Mouse (Mus musculus) hindbrain, embryonic 11.5 days (tissue): Measurements from ENCODE around the gene Iqcd. TPM values are rescaled to one million over a fixed set of nuclear protein-coding genes. Genes with fewer than 3 reads are reported as not detected.
A peak's percentile ranks its signal among the peaks of the same experiment; 100 is the strongest.

Experiments
- ATAC-seq: fragments of 200-750 bp; cut with Nextera tagmentation; 2 replicates; pipeline ENCODE4 v1.8.0; 2017; ENCODE audit warnings: mild to moderate bottlenecking, moderate TSS enrichment, moderate library complexity; ENCODE audit not compliant: low FRiP score
- DNase-seq: peaks from one replicate; pipeline ENCODE4 v3.0.0-alpha.2; 2015; ENCODE audit warnings: low spot score
- H3K27ac ChIP-seq: fragments of 300-500 bp; sonication (generic); 2 replicates; pipeline ENCODE4 v1.5.1; 2014; ENCODE audit warnings: mild to moderate bottlenecking, low read depth, low read length
- H3K27me3 ChIP-seq: fragments of 300-500 bp; sonication (generic); 2 replicates; pipeline ENCODE4 v1.6.1; 2014; ENCODE audit warnings: mild to moderate bottlenecking, low read length, moderate library complexity, mixed read lengths; ENCODE audit not compliant: control insufficient read depth, insufficient read depth
- H3K36me3 ChIP-seq: fragments of 300-500 bp; sonication (generic); 2 replicates; pipeline ENCODE4 v1.6.1; 2014; ENCODE audit warnings: mild to moderate bottlenecking, low read length, moderate library complexity, mixed read lengths; ENCODE audit not compliant: control insufficient read depth, insufficient read depth
- H3K4me1 ChIP-seq: fragments of 300-500 bp; sonication (generic); replicated peaks from 2 replicates; pipeline ENCODE4 v1.6.1; 2014; ENCODE audit warnings: low read length, mixed read lengths; ENCODE audit not compliant: control insufficient read depth, insufficient read depth
- H3K4me2 ChIP-seq: fragments of 300-500 bp; sonication (generic); replicated peaks from 2 replicates; pipeline ENCODE4 v1.6.1; 2014; ENCODE audit warnings: mild to moderate bottlenecking, low read depth, low read length
- H3K4me3 ChIP-seq: fragments of 300-500 bp; sonication (generic); 2 replicates; pipeline ENCODE4 v1.5.1; 2014; ENCODE audit warnings: low read depth, low read length
- H3K9ac ChIP-seq: fragments of 300-500 bp; sonication (generic); 2 replicates; pipeline ENCODE4 v1.6.1; 2014; ENCODE audit warnings: low read depth, low read length
- H3K9me3 ChIP-seq: fragments of 300-500 bp; sonication (generic); 2 replicates; pipeline ENCODE4 v1.6.1; 2016; ENCODE audit warnings: low read length; ENCODE audit not compliant: control insufficient read depth
- WGBS: fragments of 180-500 bp; shearing (Covaris S2); extraction: QIAGEN DNeasy Blood & Tissue Kit; methylation state at CpG from one replicate; pipeline ENCODE4 v1.1.7; 2014; 5-methylcytosine and 5-hydroxymethylcytosine counted together
- polyA plus RNA-seq: library from polyadenylated mRNA; unstranded; fragments of >200 nt; fragmentation: Nextera tagmentation; extraction: Ambion mirVana; gene quantifications from 2 replicates; pipeline ENCODE4 v1.2.1, GENCODE M21; 2014

The Iqcd gene
- polyA plus RNA-seq, 1 experiment from 2014 or later, result 1.1 TPM

- Histone ChIP-seq H3K27me3 (no peaks in the 10 kb centered on the region), H3K9ac (no peak overlapping the region), H3K36me3 (no peaks in the 10 kb centered on the region), H3K27ac (no peak overlapping the region), H3K4me3 (no peak overlapping the region), H3K9me3 (no peaks in the 10 kb centered on the region), H3K4me1 (no peaks in the 10 kb centered on the region), H3K4me2 (no peak overlapping the region)
- WGBS, result 91% methylated on average over 7 of the region's 7 CpGs
- no peak for ATAC-seq
- no peak for DNase-seq
Measured at GRCm38 (mm10) chr5:120640094-120640493, 51.3 kb downstream of the Iqcd start.

GRCm38 (mm10) chr5:120643365-120644085 lies 54.7 kb downstream of the Iqcd start:
- no peak for DNase-seq
- no peak overlapping the region for H3K27ac ChIP-seq
- H3K9ac ChIP-seq, result no peak overlapping the region
- no peak overlapping the region for H3K4me2 ChIP-seq
- H3K36me3 ChIP-seq, result no peaks in the 10 kb centered on the region
- WGBS, result 83% methylated on average over 14 of the region's 14 CpGs
- no peaks in the 10 kb centered on the region for H3K4me1 ChIP-seq
- H3K9me3 ChIP-seq, result no peaks in the 10 kb centered on the region
- no peak overlapping the region for H3K4me3 ChIP-seq
- H3K27me3 ChIP-seq, result peaks cover 9% of the 10 kb centered on the region
- ATAC-seq, result no peak

- peaks cover 2% of the 10 kb centered on the region; the same call in 1 of the 2 replicates for H3K4me1 ChIP-seq
- no peaks in the 10 kb centered on the region for H3K36me3 ChIP-seq
- H3K9me3 ChIP-seq, result no peaks in the 10 kb centered on the region
- DNase-seq (no peak), ATAC-seq (no peak)
- WGBS, result 91% methylated on average over 3 of the region's 3 CpGs
- no peak overlapping the region for H3K4me2 ChIP-seq
- H3K4me3 ChIP-seq, result no peak overlapping the region
- H3K27ac ChIP-seq, result no peak overlapping the region
- peaks cover 16% of the 10 kb centered on the region for H3K27me3 ChIP-seq
- H3K9ac ChIP-seq, result no peak overlapping the region
Measured at GRCm38 (mm10) chr5:120644227-120644626, 55.4 kb downstream of the Iqcd start.

- no peak overlapping the region for H3K4me3 ChIP-seq
- DNase-seq (no peak), ATAC-seq (no peak)
- H3K4me1 ChIP-seq, result peaks cover 2% of the 10 kb centered on the region; the same call in 1 of the 2 replicates
- no peaks in the 10 kb centered on the region for H3K36me3 ChIP-seq
- H3K27me3 ChIP-seq, result peaks cover 31% of the 10 kb centered on the region
- WGBS, result 71% methylated on average over 6 of the region's 6 CpGs
- no peak overlapping the region for H3K4me2 ChIP-seq
- no peak overlapping the region for H3K9ac ChIP-seq
- H3K27ac ChIP-seq, result no peak overlapping the region
- H3K9me3 ChIP-seq, result no peaks in the 10 kb centered on the region
Measured at GRCm38 (mm10) chr5:120645851-120646250, 57.0 kb downstream of the Iqcd start.

- H3K4me3 ChIP-seq, result no peak overlapping the region
- peaks cover 2% of the 10 kb centered on the region; the same call in 1 of the 2 replicates for H3K4me1 ChIP-seq
- WGBS, result 82% methylated on average over 3 of the region's 4 CpGs
- no peak overlapping the region for H3K9ac ChIP-seq
- DNase-seq, result no peak
- no peaks in the 10 kb centered on the region for H3K36me3 ChIP-seq
- peaks cover 31% of the 10 kb centered on the region for H3K27me3 ChIP-seq
- no peak overlapping the region for H3K27ac ChIP-seq
- H3K9me3 ChIP-seq, result no peaks in the 10 kb centered on the region
- ATAC-seq, result no peak
- H3K4me2 ChIP-seq, result no peak overlapping the region
Measured at GRCm38 (mm10) chr5:120647361-120647760, 58.5 kb downstream of the Iqcd start.

GRCm38 (mm10) chr5:120647814-120648491 lies 59.1 kb downstream of the Iqcd start:
- no peak overlapping the region for H3K9ac ChIP-seq
- 42% methylated on average over 12 of the region's 12 CpGs for WGBS
- no peaks in the 10 kb centered on the region for H3K9me3 ChIP-seq
- H3K4me3 ChIP-seq, result no peak overlapping the region
- H3K27ac ChIP-seq, result no peak overlapping the region
- DNase-seq (no peak), ATAC-seq (no peak)
- peaks cover 2% of the 10 kb centered on the region; the same call in 1 of the 2 replicates for H3K4me1 ChIP-seq
- no peak overlapping the region for H3K4me2 ChIP-seq
- H3K36me3 ChIP-seq, result no peaks in the 10 kb centered on the region
- H3K27me3 ChIP-seq, result peaks cover 31% of the 10 kb centered on the region

GRCm38 (mm10) chr5:120648569-120649373 lies 60.0 kb downstream of the Iqcd start, which contains the start of gene Rasal1:
TSS of gene Rasal1 (plus strand) at chr5:120648812.
- peak; percentile 58 for DNase-seq
- no peaks in the 10 kb centered on the region for H3K9me3 ChIP-seq
- peak within 1 kb of the TSS; percentile 13 for H3K4me3 ChIP-seq
- 2% methylated on average over 40 of the region's 53 CpGs for WGBS
- H3K27ac ChIP-seq, result no peak within 1 kb of the TSS
- H3K4me1 ChIP-seq, result peaks cover 2% of the 10 kb centered on the region; the same call in 1 of the 2 replicates
- ATAC-seq, result 0 out of 2 replicates have a peak, but pooled peaks have one; percentile 53
- peaks cover 31% of the 10 kb centered on the region for H3K27me3 ChIP-seq
- no peaks in the 10 kb centered on the region for H3K36me3 ChIP-seq
- H3K9ac ChIP-seq, result no peak within 1 kb of the TSS
- H3K4me2 ChIP-seq, result peak within 1 kb of the TSS; percentile 28

- 5% methylated on average over 21 of the region's 21 CpGs for WGBS
- peaks cover 31% of the 10 kb centered on the region for H3K27me3 ChIP-seq
- H3K4me2 ChIP-seq, result peak overlapping the region; percentile 28
- no peaks in the 10 kb centered on the region for H3K36me3 ChIP-seq
- DNase-seq, result no peak
- peaks cover 2% of the 10 kb centered on the region; the same call in 1 of the 2 replicates for H3K4me1 ChIP-seq
- 0 out of 2 replicates have a peak, but pooled peaks have one; percentile 12 for ATAC-seq
- H3K9ac ChIP-seq, result no peak overlapping the region
- peak overlapping the region; percentile 13 for H3K4me3 ChIP-seq
- no peaks in the 10 kb centered on the region for H3K9me3 ChIP-seq
- H3K27ac ChIP-seq, result no peak overlapping the region
Measured at GRCm38 (mm10) chr5:120649374-120649933, 60.6 kb downstream of the Iqcd start.
